Mouse (Mus musculus) heart, embryonic 11.5 days (tissue): ENCODE measurements at regions not wholly inside any gene's neighbourhood (a gene's known extent, or its start where the extent isn't known, plus 50 kb on each side); places are given as distances from the start of the nearest gene placed in this dataset.

Experiments used
- ATAC-seq: fragments of 200-750 bp; cut with Nextera tagmentation; replicated peaks from 2 replicates; pipeline ENCODE4 v1.8.0; 2017; ENCODE audit warnings: moderate library complexity; ENCODE audit not compliant: insufficient number of reproducible peaks, low FRiP score, low TSS enrichment
- H3K27ac ChIP-seq: fragments of 300-500 bp; sonication (generic); 2 replicates; pipeline ENCODE4 v1.5.1; 2014; ENCODE audit warnings: mild to moderate bottlenecking, low read depth, low read length
- H3K27me3 ChIP-seq: fragments of 300-500 bp; sonication (generic); 2 replicates; pipeline ENCODE4 v1.6.1; 2014; ENCODE audit warnings: mild to moderate bottlenecking, low read length, mixed read lengths; ENCODE audit not compliant: control insufficient read depth, insufficient read depth
- H3K36me3 ChIP-seq: fragments of 300-500 bp; sonication (generic); 2 replicates; pipeline ENCODE4 v1.6.1; 2014; ENCODE audit warnings: mild to moderate bottlenecking, low read length, moderate library complexity, mixed read lengths; ENCODE audit not compliant: control insufficient read depth, insufficient read depth
- H3K4me1 ChIP-seq: fragments of 300-500 bp; sonication (generic); 2 replicates; pipeline ENCODE4 v1.6.1; 2014; ENCODE audit warnings: low read length; ENCODE audit not compliant: control insufficient read depth, insufficient read depth
- H3K4me2 ChIP-seq: fragments of 300-500 bp; sonication (generic); 2 replicates; pipeline ENCODE4 v1.6.1; 2014; ENCODE audit warnings: mild to moderate bottlenecking, moderate library complexity
- H3K4me3 ChIP-seq: fragments of 300-500 bp; sonication (generic); 2 replicates; pipeline ENCODE4 v1.5.1; 2014; ENCODE audit warnings: low read depth, low read length
- H3K9ac ChIP-seq: fragments of 300-500 bp; sonication (generic); 2 replicates; pipeline ENCODE4 v1.6.1; 2014; ENCODE audit warnings: mild to moderate bottlenecking, low read depth, low read length, moderate library complexity
- H3K9me3 ChIP-seq: fragments of 300-500 bp; sonication (generic); replicated peaks from 2 replicates; pipeline ENCODE4 v1.6.1; 2016; ENCODE audit warnings: low read length; ENCODE audit not compliant: control insufficient read depth
- WGBS: fragments of 180-500 bp; shearing (Covaris S2); extraction: QIAGEN DNeasy Blood & Tissue Kit; methylation state at CpG from one replicate; pipeline ENCODE4 v1.1.7; 2014; ENCODE audit not compliant: insufficient replicate concordance; 5-methylcytosine and 5-hydroxymethylcytosine counted together

GRCm38 (mm10) chr13:55909941-55910340 is 73.9 kb upstream of the Pitx1 start:
- no peak overlapping the region for H3K4me2 ChIP-seq
- no peak overlapping the region for H3K9ac ChIP-seq
- no peak for ATAC-seq
- H3K9me3 ChIP-seq = no peaks in the 10 kb centered on the region
- H3K27me3 ChIP-seq = no peaks in the 10 kb centered on the region
- H3K4me3 ChIP-seq = no peak overlapping the region
- H3K27ac ChIP-seq = no peak overlapping the region
- H3K36me3 ChIP-seq = no peaks in the 10 kb centered on the region
- 15% methylated on average over 5 of the region's 5 CpGs for WGBS
- H3K4me1 ChIP-seq = no peaks in the 10 kb centered on the region

DNA sequence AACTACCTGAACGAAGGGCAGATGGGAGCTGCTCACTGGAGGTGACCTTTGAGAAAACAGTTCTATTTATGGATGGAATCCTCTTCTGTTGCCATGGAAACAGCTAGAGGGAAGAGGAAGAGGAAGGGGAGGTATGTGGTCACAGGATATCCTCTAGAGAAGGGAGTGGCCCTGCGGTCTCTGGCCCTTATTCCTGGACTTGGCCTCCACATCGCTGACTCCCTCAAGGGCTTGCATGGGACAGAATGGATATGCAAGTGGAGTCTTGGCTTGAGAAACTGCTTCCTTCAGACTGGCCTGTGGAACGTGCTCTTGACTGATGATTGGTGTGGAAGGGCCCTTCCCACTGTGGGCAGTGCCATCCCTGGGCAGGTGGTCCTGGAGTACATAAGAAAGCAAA is 68.9 kb upstream of the Pitx1 start:
- WGBS = 88% methylated on average over 4 of the region's 4 CpGs

GRCm38 (mm10) chr13:55902255-55902654 is 66.3 kb upstream of the Pitx1 start:
- WGBS = 43% methylated on average over 11 of the region's 11 CpGs
- no peak overlapping the region for H3K4me2 ChIP-seq
- ATAC-seq = no peak

More for the DNA sequence above, 68.9 kb upstream of the Pitx1 start:
- H3K4me2 ChIP-seq = no peak overlapping the region
- H3K27ac ChIP-seq = no peak overlapping the region
- H3K9me3 ChIP-seq = no peaks in the 10 kb centered on the region
- ATAC-seq = no peak
- H3K9ac ChIP-seq = no peak overlapping the region
- no peaks in the 10 kb centered on the region for H3K4me1 ChIP-seq
- H3K36me3 ChIP-seq = no peaks in the 10 kb centered on the region
- H3K4me3 ChIP-seq = no peak overlapping the region
- H3K27me3 ChIP-seq = peaks cover 4% of the 10 kb centered on the region; the same call in 1 of the 2 replicates

GRCm38 (mm10) chr13:55900190-55900526 is 64.2 kb upstream of the Pitx1 start:
- Histone ChIP-seq H3K4me3 (no peak overlapping the region), H3K36me3 (no peaks in the 10 kb centered on the region), H3K27me3 (peaks cover 4% of the 10 kb centered on the region; the same call in 1 of the 2 replicates), H3K27ac (no peak overlapping the region), H3K9me3 (no peaks in the 10 kb centered on the region), H3K4me2 (no peak overlapping the region), H3K4me1 (0 out of 2 replicates have a peak, but pooled peaks cover 2% of the 10 kb centered on the region), H3K9ac (no peak overlapping the region)
- 88% methylated on average over 4 of the region's 4 CpGs for WGBS
- ATAC-seq = no peak

More at GRCm38 (mm10) chr13:55902255-55902654, 66.3 kb upstream of the Pitx1 start:
- no peaks in the 10 kb centered on the region for H3K9me3 ChIP-seq
- no peak overlapping the region for H3K4me3 ChIP-seq
- no peak overlapping the region for H3K9ac ChIP-seq
- H3K36me3 ChIP-seq = no peaks in the 10 kb centered on the region
- H3K27me3 ChIP-seq = peaks cover 4% of the 10 kb centered on the region; the same call in 1 of the 2 replicates
- H3K4me1 ChIP-seq = no peaks in the 10 kb centered on the region
- no peak overlapping the region for H3K27ac ChIP-seq

DNA sequence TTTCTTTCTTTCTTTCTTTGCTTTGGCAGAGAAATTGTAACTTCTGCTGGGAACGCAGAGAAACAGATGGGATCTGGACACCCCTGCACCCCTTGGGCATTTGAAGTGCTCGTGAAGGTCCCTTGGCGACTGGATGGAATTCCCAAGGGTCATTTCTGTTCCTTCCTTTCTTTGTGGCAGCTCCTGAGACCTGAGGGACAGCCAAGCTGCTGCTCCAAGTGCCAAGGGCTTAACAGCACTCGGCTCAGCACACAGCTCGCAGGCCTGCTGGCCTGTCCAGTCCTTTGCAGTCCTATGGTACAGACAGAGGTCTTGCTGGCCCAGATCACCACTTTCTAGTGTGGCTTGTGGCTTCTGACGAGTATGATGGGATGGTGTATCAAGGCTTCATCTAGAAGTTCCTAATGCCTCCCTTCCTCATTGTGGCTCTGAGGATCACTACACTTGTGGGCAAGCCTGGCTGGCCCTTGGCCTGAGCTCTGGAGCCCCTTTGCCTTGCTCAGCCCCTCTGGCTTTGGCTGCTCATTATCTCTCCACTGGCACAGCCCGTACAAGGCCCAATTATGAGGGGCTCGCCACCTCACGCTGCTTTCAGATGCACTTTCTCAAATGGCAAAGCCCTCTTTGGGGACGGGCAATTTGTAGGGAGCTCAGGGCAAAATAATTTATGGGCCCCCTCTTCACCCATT is 63.7 kb upstream of the Pitx1 start:
- Histone ChIP-seq H3K27me3 (peaks cover 4% of the 10 kb centered on the region; the same call in 1 of the 2 replicates), H3K4me2 (no peak overlapping the region), H3K9ac (no peak overlapping the region), H3K27ac (no peak overlapping the region), H3K4me3 (no peak overlapping the region), H3K4me1 (peaks cover 2% of the 10 kb centered on the region; the same call in 1 of the 2 replicates), H3K9me3 (no peaks in the 10 kb centered on the region), H3K36me3 (no peaks in the 10 kb centered on the region)
- 66% methylated on average over 10 of the region's 10 CpGs for WGBS
- no peak for ATAC-seq

DNA sequence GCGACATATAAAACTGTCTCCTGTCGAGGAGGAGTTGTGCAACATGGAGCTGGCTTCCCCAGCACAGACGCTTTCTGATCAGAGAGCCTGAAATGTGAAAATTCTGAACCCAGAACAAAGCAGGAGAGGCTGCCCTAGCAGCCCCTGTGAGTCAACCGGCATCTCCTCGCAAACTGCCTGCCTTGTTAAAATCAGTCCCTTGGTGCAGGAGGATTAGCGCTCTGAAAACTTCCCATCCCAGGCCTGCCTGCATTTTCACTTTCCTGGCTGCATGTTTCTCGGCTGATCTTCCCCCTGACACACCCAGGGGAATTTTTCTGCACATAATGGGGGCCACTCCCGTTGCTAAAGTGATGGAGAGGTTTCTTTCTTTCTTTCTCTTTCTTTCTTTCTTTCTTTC is 63.0 kb upstream of the Pitx1 start:
- Histone ChIP-seq H3K9me3 (no peaks in the 10 kb centered on the region), H3K27ac (no peak overlapping the region), H3K27me3 (peaks cover 4% of the 10 kb centered on the region; the same call in 1 of the 2 replicates), H3K4me2 (no peak overlapping the region), H3K9ac (no peak overlapping the region), H3K36me3 (no peaks in the 10 kb centered on the region), H3K4me3 (no peak overlapping the region), H3K4me1 (peaks cover 2% of the 10 kb centered on the region; the same call in 1 of the 2 replicates)
- no peak for ATAC-seq
- 50% methylated on average over 8 of the region's 8 CpGs for WGBS

GRCm38 (mm10) chr13:55898257-55898950 is 62.4 kb upstream of the Pitx1 start:
- no peak overlapping the region for H3K27ac ChIP-seq
- H3K9me3 ChIP-seq = no peaks in the 10 kb centered on the region
- no peak overlapping the region for H3K9ac ChIP-seq
- H3K36me3 ChIP-seq = no peaks in the 10 kb centered on the region
- no peak for ATAC-seq
- H3K27me3 ChIP-seq = peaks cover 4% of the 10 kb centered on the region; the same call in 1 of the 2 replicates
- H3K4me2 ChIP-seq = no peak overlapping the region
- H3K4me1 ChIP-seq = peaks cover 2% of the 10 kb centered on the region; the same call in 1 of the 2 replicates
- H3K4me3 ChIP-seq = no peak overlapping the region
- WGBS = 75% methylated on average over 17 of the region's 17 CpGs

GRCm38 (mm10) chr13:55895505-55895904 is 59.5 kb upstream of the Pitx1 start:
- Histone ChIP-seq H3K36me3 (no peaks in the 10 kb centered on the region), H3K4me3 (no peak overlapping the region), H3K4me1 (peaks cover 2% of the 10 kb centered on the region; the same call in 1 of the 2 replicates), H3K9ac (no peak overlapping the region), H3K27ac (no peak overlapping the region), H3K27me3 (peaks cover 2% of the 10 kb centered on the region; the same call in 1 of the 2 replicates), H3K4me2 (no peak overlapping the region), H3K9me3 (no peaks in the 10 kb centered on the region)
- WGBS = 80% methylated on average over 5 of the region's 5 CpGs
- ATAC-seq = no peak
